Mouse (Mus musculus) ES-Bruce4 (cell line): Measurements from ENCODE around the gene Shank2. TPM values are rescaled to one million over a fixed set of nuclear protein-coding genes. Genes with fewer than 3 reads are reported as not detected.
A peak's percentile ranks its signal among the peaks of the same experiment; 100 is the strongest.

ENCODE experiments used
- H3K27ac ChIP-seq: 2 replicates; pipeline ENCODE4 v1.5.1; 2012; ENCODE audit warnings: low read length, inconsistent platforms; ENCODE audit not compliant: insufficient read depth
- H3K27me3 ChIP-seq: 2 replicates; pipeline ENCODE4 v1.6.1; 2012; ENCODE audit warnings: mild to moderate bottlenecking, low read length, inconsistent platforms; ENCODE audit not compliant: control insufficient read depth, poor library complexity, insufficient read depth, severe bottlenecking
- H3K36me3 ChIP-seq: 2 replicates; pipeline ENCODE4 v1.6.1; 2012; ENCODE audit warnings: inconsistent platforms, mild to moderate bottlenecking, low read length, moderate library complexity; ENCODE audit not compliant: control insufficient read depth, poor library complexity, insufficient read depth, severe bottlenecking
- H3K4me1 ChIP-seq: one replicate; pipeline ENCODE4 v1.8.1; 2011; ENCODE audit warnings: low read length; ENCODE audit not compliant: control insufficient read depth, insufficient read depth
- H3K4me3 ChIP-seq: 2 replicates; pipeline ENCODE4 v1.5.1; 2011; ENCODE audit warnings: low read depth, mild to moderate bottlenecking, low read length
- H3K9ac ChIP-seq: 2 replicates; pipeline ENCODE4 v1.6.1; 2012; ENCODE audit warnings: low read depth, mild to moderate bottlenecking, inconsistent platforms; ENCODE audit not compliant: poor library complexity, severe bottlenecking
- H3K9me3 ChIP-seq: replicated peaks from 2 replicates; pipeline ENCODE4 v1.6.1; 2012; ENCODE audit warnings: mild to moderate bottlenecking, low read length, inconsistent platforms; ENCODE audit not compliant: control insufficient read depth, poor library complexity, insufficient read depth, severe bottlenecking
- CTCF ChIP-seq: IDR thresholded peaks from one replicate; pipeline ENCODE4 v1.8.1; 2011; ENCODE audit warnings: low read depth, low read length
- EP300 ChIP-seq: IDR thresholded peaks from 2 replicates; pipeline ENCODE4 v1.6.1; 2011; ENCODE audit warnings: low read depth, low read length; ENCODE audit not compliant: insufficient read depth
- POLR2A ChIP-seq: IDR thresholded peaks from one replicate; pipeline ENCODE4 v1.8.1; 2011; ENCODE audit warnings: low read length; ENCODE audit not compliant: insufficient read depth
- polyA plus RNA-seq: library from polyadenylated mRNA; stranded (reverse); fragments of >200 nt; gene quantifications from 2 replicates; pipeline ENCODE4 v1.2.4, GENCODE M21; 2011; ENCODE audit warnings: low read depth; ENCODE audit not compliant: missing spikeins, insufficient read depth, insufficient read length

The Shank2 gene
- polyA plus RNA-seq, 1 experiment, result 0.72 TPM

GRCm38 (mm10) chr7:144022682-144023081, 21.0 kb downstream of the Shank2 start:
- Histone ChIP-seq H3K4me1 (no peaks in the 10 kb centered on the region), H3K4me3 (no peak overlapping the region), H3K9ac (no peak overlapping the region), H3K9me3 (no peaks in the 10 kb centered on the region), H3K27me3 (no peaks in the 10 kb centered on the region), H3K36me3 (no peaks in the 10 kb centered on the region), H3K27ac (no peak overlapping the region)
- TF ChIP-seq POLR2A, result no peak

- H3K27me3 ChIP-seq, result no peaks in the 10 kb centered on the region
- H3K4me1 ChIP-seq, result no peaks in the 10 kb centered on the region
- TF ChIP-seq POLR2A (no peak), CTCF (no peak), EP300 (no peak)
- no peak overlapping the region for H3K27ac ChIP-seq
- no peak overlapping the region for H3K9ac ChIP-seq
- H3K4me3 ChIP-seq, result no peak overlapping the region
- H3K36me3 ChIP-seq, result no peaks in the 10 kb centered on the region
- H3K9me3 ChIP-seq, result no peaks in the 10 kb centered on the region
Measured at GRCm38 (mm10) chr7:144023561-144023960, 21.8 kb downstream of the Shank2 start.

GRCm38 (mm10) chr7:144026024-144026752, 24.5 kb downstream of the Shank2 start:
- no peaks in the 10 kb centered on the region for H3K27me3 ChIP-seq
- H3K27ac ChIP-seq, result no peak overlapping the region
- no peak overlapping the region for H3K9ac ChIP-seq
- peak; percentile 49 for TF ChIP-seq CTCF
- no peak for TF ChIP-seq EP300
- no peaks in the 10 kb centered on the region for H3K9me3 ChIP-seq
- no peak overlapping the region for H3K4me3 ChIP-seq
- H3K4me1 ChIP-seq, result no peaks in the 10 kb centered on the region
- no peaks in the 10 kb centered on the region for H3K36me3 ChIP-seq

GRCm38 (mm10) chr7:144029246-144029645, 27.5 kb downstream of the Shank2 start:
- H3K27ac ChIP-seq, result no peak overlapping the region
- TF ChIP-seq CTCF (no peak), POLR2A (no peak), EP300 (no peak)
- H3K36me3 ChIP-seq, result no peaks in the 10 kb centered on the region

GRCm38 (mm10) chr7:144030796-144031195, 29.1 kb downstream of the Shank2 start:
- TF ChIP-seq EP300, result no peak
- no peak for TF ChIP-seq CTCF
- no peak for TF ChIP-seq POLR2A
- no peaks in the 10 kb centered on the region for H3K36me3 ChIP-seq
- no peak overlapping the region for H3K9ac ChIP-seq
- no peaks in the 10 kb centered on the region for H3K27me3 ChIP-seq
- H3K27ac ChIP-seq, result no peak overlapping the region
- H3K4me3 ChIP-seq, result no peak overlapping the region
- H3K9me3 ChIP-seq, result no peaks in the 10 kb centered on the region
- no peaks in the 10 kb centered on the region for H3K4me1 ChIP-seq

More at GRCm38 (mm10) chr7:144029246-144029645, 27.5 kb downstream of the Shank2 start:
- H3K9me3 ChIP-seq, result no peaks in the 10 kb centered on the region
- H3K9ac ChIP-seq, result no peak overlapping the region
- H3K4me3 ChIP-seq, result no peak overlapping the region
- no peaks in the 10 kb centered on the region for H3K27me3 ChIP-seq
- H3K4me1 ChIP-seq, result no peaks in the 10 kb centered on the region

- TF ChIP-seq POLR2A (no peak), CTCF (no peak), EP300 (no peak)
- no peaks in the 10 kb centered on the region for H3K9me3 ChIP-seq
- H3K4me3 ChIP-seq, result no peak overlapping the region
- H3K4me1 ChIP-seq, result no peaks in the 10 kb centered on the region
- no peak overlapping the region for H3K27ac ChIP-seq
- no peak overlapping the region for H3K9ac ChIP-seq
- H3K27me3 ChIP-seq, result no peaks in the 10 kb centered on the region
- H3K36me3 ChIP-seq, result no peaks in the 10 kb centered on the region
Measured at GRCm38 (mm10) chr7:144031611-144032010, 29.9 kb downstream of the Shank2 start.
